Mouse (Mus musculus): ENCODE measurements around the gene Glul.
"Not testable (repeated sequence)": the region's sequence is repeated elsewhere in the genome, so short reads cannot be mapped to it uniquely, and the experiment has no call there.

Gene Glul

DNA sequence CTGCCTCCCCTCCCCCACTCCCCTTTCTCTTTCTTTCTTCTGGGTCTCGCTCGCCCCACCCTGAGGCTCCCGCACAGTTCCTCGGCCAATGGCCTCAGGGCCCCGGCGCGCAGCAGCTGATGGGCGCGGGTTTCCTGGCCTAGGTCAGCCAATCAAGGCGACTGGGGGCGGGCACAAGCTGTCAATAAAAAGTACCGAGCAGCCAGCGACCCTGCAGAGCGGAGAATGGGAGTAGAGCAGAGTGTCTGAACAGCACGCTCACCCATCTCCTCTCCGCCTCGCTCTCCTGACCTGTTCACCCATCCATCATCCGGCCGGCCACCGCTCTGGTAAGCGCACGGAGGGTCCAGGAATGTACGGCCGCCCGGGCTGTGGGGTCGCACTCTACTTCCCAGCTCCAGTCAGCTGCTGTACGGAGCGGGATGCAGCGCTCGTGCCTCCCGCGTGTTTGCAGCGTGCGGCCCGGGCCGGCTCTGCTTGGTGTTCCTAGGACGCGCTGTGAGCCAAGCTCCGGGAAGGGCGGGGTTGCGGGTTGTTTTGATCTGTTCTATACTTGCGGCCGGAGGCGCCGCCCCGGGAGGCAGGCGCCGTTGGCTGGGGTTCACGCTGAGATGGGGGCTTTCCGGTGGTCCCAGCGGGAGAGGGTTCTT is at the start of gene Glul, which contains the start of gene Teddm2:
TSS of gene Glul (plus strand) at position 214 of the 650 bp plus-strand sequence.
TSS of gene Teddm2 (minus strand) at position 498 of the 650 bp plus-strand sequence.
- peak; percentile 93 for DNase-seq

DNA sequence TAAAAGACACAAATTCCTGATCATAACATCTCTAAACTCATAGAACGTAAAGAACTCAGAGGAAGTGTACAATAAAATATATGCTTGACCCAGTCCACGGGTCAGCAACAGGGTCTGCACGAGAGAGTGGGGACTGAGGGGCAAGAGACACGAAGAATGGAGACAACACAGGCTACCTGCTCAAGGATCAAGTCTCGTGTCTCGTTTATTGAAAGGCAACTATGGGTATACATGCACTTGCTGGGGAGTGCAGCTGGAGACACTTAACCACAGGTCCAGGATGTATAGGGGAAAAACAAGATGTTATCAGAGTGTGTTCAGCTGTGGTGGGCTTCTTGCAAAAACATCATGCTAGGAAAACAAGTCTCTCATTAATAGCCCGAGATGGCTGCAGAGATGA is 47.0 kb upstream of the Glul start:
- not testable (repeated sequence) for DNase-seq

DNA sequence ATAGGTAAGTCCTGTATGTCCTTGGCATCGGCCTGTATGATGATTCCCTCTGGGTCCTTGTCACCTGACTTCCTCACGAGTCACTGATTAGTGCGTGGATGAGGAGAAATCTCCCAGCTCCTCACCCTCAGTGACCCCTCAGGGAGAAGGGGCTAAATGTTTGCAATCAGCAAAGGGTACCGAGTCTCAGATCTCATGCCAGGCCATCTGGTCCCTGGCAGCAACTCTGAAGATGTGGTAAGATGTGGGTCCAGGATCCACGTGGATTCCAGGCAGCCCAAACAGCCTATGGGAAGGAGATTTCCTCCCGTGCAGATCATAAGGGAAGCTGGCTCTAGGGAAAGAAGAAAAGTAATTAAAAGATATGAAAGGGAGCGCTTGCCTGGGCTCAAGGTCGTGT is 43.8 kb upstream of the Glul start:
- DNase-seq, result no peak

DNA sequence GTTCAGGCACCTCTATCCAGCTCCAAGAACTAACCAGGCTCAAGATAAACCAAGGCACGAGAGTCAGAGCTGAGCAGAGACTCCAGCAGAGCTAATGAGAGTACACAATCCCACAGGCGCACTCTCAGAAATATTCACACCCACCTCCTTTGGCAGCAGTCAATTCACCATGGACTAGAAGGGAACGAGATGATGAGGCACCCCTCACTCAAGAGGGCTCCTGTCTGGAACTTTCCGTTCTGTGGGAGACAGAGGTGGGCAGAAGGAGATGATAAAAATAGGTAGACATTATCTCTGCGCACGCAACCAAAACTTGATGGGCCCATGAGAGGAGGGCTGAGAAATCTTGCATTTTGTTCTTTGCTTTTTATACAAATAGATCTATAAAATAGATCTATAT is 25.7 kb upstream of the Glul start, which contains the start of gene Teddm1b:
TSS of gene Teddm1b (plus strand) at position 301 of the 400 bp plus-strand sequence.
- DNase-seq, result no peak

DNA sequence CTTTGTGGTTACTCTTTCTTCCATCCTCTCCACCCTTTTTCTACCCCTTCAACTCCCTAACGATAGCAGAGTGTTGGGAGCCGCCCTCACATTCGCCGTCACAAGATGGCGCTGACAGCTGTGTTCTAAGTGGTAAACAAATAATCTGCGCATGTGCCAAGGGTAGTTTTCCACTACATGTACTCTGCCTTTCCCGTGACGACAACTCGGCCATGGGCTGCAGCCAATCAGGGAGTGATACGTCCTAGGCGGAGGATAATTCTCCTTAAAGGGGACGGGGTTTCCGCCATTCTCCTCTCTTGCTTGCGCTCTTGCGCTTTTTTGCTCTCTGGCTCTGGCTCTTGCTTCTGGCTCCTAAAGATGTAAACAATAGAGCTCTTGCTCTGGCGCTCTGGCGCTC is 19.4 kb upstream of the Glul start:
- DNase-seq, result not testable (repeated sequence)

DNA sequence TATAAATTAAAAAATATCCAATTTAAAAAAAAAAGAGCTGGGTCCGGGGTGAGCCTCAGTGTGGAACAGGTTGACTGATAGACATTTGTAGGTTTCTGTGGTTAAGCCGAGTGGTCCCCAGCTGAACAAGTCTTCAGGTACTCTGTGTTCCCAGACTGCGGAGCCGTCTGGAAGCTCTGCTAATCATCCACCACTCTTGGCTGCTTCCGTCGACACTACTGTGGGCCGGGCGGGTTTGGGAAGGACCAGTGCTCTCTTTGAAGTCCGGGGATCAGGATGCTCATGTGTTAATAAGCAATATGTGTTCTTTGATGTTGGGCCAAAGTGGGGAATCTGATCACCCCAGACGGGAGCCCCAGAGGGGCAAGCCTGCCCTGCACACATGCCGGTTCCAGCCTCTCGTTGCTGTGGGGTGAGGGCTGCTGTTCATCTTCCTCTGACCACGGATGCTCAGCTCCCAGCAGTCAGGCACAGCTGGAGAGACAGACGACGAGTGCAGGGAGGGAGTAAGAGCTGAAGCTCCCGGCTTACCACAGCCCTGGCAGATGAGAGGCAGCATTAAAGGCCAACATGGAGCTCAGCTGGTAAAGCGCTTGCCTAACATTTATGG is 13.6 kb upstream of the Glul start:
- no peak for DNase-seq

DNA sequence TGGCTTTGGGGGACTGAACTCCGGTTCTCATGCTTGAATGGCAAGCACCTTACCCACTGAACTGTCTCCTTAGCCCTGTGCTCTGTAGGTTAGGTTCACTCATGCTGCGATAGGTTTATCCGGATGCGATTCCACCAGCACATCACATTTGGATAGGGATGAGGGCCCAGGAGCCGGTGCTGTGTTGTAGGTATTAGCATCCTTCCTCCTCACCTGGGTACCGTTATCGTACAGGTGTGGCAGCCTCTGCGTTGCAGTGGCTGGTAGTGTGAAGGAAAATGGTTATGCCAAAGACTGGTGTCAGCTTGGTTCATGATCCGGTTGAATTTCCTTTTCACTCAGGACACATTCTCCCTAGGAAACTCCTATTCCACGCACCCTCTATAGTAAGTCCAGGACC is 9.6 kb upstream of the Glul start:
- DNase-seq, result no peak

DNA sequence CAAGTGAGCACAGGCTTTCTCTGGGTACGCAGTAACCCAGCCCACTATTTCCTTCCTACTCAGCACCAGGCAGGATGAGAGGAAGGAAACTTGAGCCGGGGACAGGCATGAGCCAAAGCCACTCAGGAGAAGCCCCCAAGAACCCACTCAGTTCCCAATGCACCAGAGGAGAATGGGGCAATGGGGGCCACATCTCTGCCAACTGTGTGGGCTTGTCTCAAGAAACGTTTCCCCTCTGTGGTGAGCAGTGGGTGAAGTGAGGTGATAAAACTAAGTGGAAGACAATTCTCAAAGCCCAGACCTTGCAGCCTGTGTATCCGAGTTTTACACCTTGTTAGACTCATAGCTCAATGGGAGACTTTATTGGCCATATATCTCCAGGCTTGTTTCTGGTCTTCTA is 8.3 kb upstream of the Glul start, which contains the start of gene Teddm1a:
TSS of gene Teddm1a (plus strand) at position 301 of the 400 bp plus-strand sequence.
- DNase-seq, result no peak

DNA sequence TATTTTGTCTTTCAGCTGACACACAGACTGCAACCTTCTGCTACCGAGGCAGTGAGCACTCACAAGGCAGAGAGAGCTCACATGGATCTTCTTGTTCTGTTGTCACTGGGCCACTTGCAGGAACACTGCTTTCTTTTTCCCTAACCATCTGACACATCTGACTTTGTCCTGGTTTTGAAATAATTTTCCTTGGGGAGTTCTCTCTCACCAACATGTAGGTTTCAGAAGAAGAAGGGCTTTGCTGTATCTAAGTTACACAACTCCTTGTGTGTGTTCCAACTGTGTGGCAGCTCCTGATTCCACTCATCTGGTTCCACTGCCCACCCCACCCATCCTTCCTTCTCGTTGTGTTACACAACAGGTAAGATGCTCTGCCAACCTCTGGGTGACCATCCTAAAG is 6.0 kb upstream of the Glul start:
- no peak for DNase-seq

DNA sequence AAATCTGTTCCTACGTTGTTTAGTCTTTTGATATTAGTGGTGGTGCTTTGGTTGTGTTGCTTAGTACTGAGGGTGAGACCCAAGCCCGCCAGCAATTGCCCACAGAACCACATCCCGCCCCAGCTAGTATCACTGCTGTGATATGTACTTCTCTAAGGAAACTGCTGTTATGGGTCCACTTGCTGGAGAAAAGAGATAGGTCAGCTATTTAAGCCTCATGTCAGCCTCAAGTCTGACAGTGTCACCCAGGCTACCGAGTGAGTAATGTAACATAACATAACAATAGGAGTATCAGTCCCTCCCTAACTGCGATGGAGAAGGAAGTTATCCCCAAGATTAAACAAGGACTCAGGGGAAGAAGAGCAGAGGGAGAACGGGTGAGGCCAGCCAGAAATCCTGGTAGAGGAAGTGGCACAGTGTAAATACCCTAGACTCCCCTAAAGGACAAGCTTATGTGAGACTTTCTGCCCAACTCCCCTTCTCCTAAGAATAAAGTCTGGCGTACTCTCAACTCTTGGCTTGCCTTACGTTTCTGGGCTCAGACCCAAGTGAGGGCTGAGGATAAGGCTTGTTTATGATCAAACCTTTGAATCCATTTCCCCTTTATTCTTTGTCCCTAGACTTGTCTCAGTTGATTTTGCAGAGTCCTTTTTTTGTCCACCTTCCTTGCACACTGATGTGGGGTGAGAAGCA is 5.4 kb upstream of the Glul start:
- DNase-seq, result no peak

DNA sequence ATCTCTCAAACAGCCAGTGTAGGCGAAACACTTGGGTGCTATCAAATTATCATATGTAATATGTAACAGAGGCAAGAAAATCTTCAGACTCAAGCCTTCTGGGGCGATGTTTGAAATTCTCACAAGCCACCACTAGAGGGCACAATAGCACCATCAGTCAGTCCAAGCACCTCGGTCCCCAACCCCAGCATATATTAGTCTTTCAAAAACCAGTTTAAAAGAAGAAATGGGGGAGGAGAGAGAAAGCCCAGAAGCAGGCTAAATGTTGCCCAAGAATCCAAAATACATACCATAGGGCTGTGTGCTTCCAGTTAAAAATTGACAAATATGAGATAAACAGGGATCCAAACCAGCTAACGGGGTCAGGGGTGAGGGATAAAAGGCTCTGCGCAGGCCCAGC is 4.8 kb upstream of the Glul start:
- DNase-seq, result peak; percentile 73

DNA sequence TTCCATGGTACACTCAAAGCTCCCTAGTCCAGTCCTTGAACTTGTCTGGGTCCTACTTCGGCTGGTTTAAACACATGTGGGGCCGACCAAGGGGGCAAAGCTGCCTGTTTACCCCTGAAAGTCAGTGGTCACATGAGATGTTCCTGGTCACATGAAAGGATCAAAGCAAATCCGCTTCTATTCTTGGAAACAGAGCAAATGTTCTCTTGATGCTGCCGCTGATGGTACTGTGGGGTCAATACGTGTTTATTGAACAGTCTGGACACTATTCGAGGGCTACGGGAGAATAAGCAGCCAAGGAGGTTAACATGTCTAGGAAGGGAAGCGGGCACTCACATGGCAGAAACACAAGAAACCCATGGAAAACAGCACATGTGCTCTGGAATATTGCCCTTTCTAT is 2.5 kb upstream of the Glul start:
- DNase-seq, result no peak

DNA sequence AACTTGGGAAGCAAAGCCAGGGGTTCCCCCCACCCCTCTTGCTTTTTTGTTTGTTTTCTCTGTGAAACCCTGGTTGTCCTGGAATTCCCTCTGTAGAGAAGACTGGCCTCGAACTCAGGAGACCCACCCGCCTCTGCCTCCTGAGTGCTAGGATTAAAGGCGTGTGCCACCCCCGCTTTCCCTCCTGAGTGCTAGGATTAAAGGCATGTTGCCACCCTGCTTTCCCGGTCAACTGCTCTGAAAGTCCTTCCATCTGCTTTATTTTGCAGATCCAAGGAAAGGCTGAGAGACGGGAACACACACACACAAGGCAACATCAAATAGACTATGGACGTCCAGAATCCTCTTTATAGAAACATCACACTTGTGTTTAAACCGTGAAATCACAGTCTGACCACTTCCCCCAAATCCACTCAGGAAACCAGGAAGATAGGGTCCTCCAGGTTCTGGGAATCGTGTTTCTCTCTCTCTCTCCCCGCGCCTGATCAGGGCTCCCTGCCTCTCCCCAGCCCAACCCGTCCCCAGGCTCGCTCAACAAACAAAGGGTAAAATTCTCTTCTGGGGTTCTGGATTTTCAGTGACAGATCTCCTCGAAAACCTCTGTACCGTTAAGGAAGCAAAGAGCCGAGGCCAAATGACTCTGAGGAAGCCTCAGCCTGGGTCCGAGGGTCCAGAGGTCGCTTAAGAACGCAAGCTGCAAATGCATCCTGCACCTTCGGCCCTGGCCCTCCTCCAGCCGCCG is 584 bp upstream of the Glul start:
- no peak for DNase-seq

DNA sequence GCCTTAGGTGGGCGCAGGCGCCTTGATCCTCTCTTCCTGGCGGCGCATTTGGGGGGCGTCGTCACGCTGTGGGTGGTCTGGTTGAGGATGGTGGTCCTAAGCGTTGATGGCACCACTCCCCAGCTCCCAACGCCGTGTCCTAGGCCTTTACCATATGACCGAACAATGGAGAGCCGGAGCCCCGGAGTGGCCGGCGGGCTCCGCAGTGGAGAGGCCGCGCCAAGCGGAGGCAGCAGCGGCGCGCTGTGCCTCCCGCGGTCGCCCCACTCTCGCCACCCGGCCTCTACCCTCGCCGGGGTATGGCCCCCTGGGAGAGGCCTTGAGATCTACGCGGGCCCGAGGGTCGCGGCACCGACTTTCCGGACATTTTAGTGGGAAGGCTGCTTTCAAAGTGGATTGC is 637 bp downstream of the Glul start:
- DNase-seq, result no peak

DNA sequence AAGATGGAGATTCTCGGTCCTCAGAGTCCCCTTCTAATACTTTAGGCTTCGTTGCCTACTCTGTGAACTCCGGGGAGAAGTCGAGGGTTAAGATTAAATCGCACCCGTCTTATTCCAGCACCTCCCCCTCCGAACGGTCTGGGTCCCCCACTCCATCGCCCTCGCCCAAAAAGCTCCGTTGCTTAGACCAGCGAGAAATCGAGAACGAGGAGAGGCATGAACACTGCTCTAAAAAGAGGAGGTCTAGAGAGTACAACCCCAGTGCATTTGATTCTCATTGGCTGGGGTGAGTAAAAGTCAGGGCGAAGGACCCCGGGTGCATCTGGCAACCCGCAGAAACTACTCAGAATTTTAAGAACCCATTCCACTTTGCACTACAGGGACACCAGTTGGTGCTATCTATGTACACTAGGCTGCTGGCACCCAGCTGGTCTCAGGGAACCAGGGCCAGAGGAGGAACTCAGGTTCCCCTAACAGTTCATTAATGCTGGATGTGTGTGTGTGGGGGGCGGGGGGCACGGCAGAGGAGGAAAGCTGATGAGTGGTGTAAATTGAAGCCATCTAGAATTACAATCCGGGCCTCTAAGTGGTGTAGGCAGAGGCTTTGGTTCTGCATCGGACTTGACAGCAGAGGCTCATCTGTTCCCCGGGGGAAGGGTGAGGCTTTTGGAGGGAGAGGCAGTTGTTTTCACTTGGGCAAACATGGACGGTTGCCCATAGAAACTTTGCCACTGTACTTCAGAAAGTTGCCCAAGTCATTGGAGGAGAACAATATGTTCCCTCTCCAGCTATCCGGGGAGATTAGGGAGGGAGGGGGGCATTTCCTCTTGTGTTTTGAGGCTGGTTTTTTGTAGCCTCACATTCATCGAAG is 1.4 kb downstream of the Glul start:
- DNase-seq, result no peak

DNA sequence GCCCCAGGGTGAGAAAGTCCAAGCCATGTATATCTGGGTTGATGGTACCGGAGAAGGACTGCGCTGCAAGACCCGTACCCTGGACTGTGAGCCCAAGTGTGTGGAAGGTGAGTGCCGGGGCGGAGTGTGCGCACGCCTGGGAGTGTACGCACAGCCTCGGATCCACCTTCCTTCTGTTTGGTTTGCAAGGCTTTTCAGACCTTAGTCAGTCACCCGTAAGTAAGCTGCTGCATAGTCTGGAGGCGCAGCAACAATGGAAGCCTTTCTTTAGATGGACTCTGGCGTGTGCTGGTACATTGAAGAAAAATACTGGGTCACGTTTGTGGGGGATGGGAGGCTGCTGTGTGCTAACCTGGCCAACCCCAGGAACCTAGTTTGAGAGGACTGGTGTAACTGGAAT is 3.3 kb downstream of the Glul start:
- DNase-seq, result no peak

DNA sequence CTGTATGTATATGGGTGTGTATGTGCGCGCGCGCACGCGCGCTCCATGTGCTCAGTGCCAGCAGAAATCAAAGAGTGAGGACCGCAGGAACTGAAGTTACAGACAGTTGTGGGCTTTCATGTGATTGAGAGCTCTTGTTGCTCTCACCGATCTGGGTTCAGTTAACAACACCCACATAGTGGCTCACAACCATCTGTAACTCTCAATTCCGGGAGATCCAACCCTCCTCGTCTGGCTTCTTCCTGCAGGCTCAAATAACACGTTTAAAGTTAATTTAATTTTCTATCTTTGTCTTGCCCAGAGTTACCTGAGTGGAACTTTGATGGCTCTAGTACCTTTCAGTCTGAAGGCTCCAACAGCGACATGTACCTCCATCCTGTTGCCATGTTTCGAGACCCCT is 4.5 kb downstream of the Glul start:
- DNase-seq, result no peak

DNA sequence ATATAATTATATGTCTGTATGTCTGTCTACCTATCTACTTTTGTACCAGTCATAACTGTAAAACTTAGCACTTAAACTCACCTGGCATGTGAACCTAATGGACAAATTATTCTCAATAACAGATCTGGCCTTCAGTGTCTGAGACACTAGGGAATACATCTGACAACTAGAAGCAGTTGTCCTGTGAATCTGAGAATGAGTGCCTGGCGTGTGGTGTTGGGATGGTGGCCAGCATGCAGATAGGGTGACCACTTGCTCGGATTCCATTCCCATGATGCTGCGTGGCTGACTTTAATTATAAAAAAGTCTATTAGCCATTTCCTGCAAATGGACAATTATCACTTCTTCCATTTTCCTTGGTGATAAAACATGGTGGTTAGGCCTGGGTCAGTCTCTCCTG is 6.1 kb downstream of the Glul start:
- DNase-seq, result no peak

DNA sequence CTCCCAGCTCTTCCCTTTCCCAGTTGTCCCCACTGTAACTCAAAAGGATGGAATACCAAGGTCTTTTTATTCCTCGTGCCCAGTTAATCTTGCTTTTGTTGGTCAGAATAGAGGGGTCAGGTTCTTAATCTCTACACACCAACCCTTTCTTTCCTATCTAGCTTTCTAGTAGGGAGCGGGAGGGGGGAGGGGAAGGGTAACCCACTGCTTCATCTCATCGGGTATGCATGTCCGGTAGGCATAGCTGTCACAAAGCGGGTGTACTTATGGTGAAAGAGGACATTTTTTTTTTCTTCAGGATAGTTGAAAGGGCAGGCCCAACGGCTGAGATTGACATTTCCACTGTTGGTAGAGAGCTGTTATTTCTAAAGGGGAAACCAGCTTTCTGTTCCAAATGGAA is 8.5 kb downstream of the Glul start:
- DNase-seq, result no peak

DNA sequence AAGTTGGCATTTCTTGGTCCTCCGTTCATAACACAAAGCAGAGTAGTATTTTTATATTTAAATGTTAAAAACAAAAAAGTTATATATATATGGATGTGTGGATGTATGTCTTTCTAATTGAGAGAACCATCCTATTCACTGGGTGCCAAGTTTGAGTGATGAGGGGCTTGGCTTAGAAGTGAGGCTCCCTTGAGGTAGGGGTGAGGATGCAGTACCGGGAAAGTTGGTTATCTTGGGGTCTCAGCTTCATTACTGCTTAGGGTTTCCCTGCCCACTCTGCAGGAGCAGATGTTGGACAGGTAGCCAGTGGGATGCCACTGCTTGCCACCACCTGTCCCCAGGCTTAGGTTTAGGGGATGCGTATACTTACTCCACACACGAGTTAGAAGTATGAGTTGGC is 9.0 kb downstream of the Glul start:
- no peak for DNase-seq

DNA sequence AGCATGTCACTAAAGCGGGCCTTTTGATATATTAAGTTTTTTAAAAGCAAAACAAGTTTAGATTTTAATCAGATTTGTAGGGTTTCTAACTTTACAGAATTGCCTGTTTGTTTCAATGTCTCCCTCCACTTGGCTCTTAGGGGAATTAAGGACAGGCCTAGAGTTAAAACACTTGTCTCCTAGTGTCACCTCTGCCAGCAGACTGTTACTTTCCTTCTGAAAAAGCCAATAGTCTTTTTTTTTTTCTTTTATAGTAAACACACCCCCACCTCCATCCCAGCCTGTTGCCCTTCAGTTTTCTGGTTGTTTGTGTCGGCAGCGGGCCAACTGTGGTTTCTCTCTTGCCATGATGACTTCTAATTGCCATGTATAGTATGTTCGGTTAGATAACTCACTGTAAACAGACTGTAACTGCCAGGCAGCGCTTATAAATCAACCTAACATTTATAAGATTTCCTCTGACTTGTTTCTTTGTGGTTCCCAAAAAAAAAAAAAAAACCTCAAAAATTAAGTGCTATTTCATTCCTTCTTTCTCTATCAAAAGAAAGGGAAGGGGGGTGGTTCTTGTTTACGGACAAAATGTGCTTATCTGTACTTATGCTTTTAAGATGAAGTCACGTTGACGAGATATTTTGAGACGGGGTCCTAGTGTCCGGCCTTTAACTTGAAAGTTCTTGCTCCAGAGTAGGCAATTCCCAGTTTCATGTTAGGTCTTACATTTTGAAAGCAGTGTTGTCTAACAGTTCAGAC is 9.6 kb downstream of the Glul start:
- no peak for DNase-seq

DNA sequence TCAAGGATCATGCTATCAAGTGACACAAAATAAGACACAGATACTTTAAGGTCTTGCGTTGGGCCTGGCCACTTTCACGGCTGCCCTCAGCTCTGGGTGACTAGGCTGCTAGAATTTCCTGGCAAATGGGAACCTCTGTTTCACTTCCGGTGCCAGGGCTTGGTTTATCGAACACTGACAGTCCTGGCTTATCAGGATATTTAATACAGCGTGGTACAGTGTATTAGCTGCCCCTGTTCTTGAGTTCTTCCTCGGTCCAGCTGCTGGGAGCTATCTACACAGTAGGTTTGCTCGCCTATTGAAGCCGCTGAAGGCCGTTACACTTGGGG is 10.2 kb downstream of the Glul start:
- no peak for DNase-seq
